Mouse (Mus musculus): ENCODE results near the gene Pdk4. TPM values are rescaled to one million over a fixed set of nuclear protein-coding genes. Genes with fewer than 3 reads are reported as not detected.
A peak's percentile ranks its signal among the peaks of the same experiment; 100 is the strongest.

Pdk4 gene
- polyA plus RNA-seq, 1 experiment from 2014 or later = 1.5 TPM

GRCm38 (mm10) chr6:5501551-5501950 is 5.4 kb upstream of the Pdk4 start:
- no peaks in the 10 kb centered on the region for H3K4me1 ChIP-seq (replicated peaks; ENCODE audit: control insufficient read depth, insufficient read depth, low read length)
- no peak overlapping the region for H3K4me2 ChIP-seq (ENCODE audit: low read length)
- H3K9ac ChIP-seq (ENCODE audit: low read length) = no peak overlapping the region
- H3K27ac ChIP-seq (ENCODE audit: low read depth) = no peak overlapping the region
- DNase-seq (ENCODE audit: low spot score) = no peak
- no peaks in the 10 kb centered on the region for H3K27me3 ChIP-seq (replicated peaks; ENCODE audit: control insufficient read depth, insufficient read depth, low read length)
- H3K9me3 ChIP-seq (ENCODE audit: control insufficient read depth, low read length) = no peaks in the 10 kb centered on the region
- H3K36me3 ChIP-seq (ENCODE audit: control insufficient read depth, insufficient read depth, low read length) = no peaks in the 10 kb centered on the region
- ATAC-seq (replicated peaks; ENCODE audit: low FRiP score, low TSS enrichment, low read depth) = no peak
- no peak overlapping the region for H3K4me3 ChIP-seq (ENCODE audit: low read depth, low read length)
- 86% methylated on average over 10 of the region's 10 CpGs for WGBS

- Histone ChIP-seq H3K27me3 (replicated peaks; ENCODE audit: control insufficient read depth, insufficient read depth, low read length) (no peaks in the 10 kb centered on the region), H3K9ac (ENCODE audit: low read length) (no peak overlapping the region), H3K9me3 (ENCODE audit: control insufficient read depth, low read length) (no peaks in the 10 kb centered on the region), H3K27ac (ENCODE audit: low read depth) (no peak overlapping the region), H3K4me3 (ENCODE audit: low read depth, low read length) (no peak overlapping the region), H3K36me3 (ENCODE audit: control insufficient read depth, insufficient read depth, low read length) (no peaks in the 10 kb centered on the region), H3K4me1 (replicated peaks; ENCODE audit: control insufficient read depth, insufficient read depth, low read length) (no peaks in the 10 kb centered on the region), H3K4me2 (ENCODE audit: low read length) (no peak overlapping the region)
- WGBS = 87% methylated on average over 11 of the region's 11 CpGs
- DNase-seq (ENCODE audit: low spot score) (no peak), ATAC-seq (replicated peaks; ENCODE audit: low FRiP score, low TSS enrichment, low read depth) (no peak)
Measured at GRCm38 (mm10) chr6:5498740-5499139, 2.6 kb upstream of the Pdk4 start.

- H3K36me3 ChIP-seq (ENCODE audit: control insufficient read depth, insufficient read depth, low read length) = no peaks in the 10 kb centered on the region
- H3K9me3 ChIP-seq (ENCODE audit: control insufficient read depth, low read length) = no peaks in the 10 kb centered on the region
- DNase-seq (ENCODE audit: low spot score) = no peak
- no peak overlapping the region for H3K9ac ChIP-seq (ENCODE audit: low read length)
- H3K4me3 ChIP-seq (ENCODE audit: low read depth, low read length) = peak overlapping the region; percentile 55
- ATAC-seq (replicated peaks; ENCODE audit: low FRiP score, low TSS enrichment, low read depth) = no peak
- WGBS = 41% methylated on average over 3 of the region's 3 CpGs
- no peaks in the 10 kb centered on the region for H3K4me1 ChIP-seq (replicated peaks; ENCODE audit: control insufficient read depth, insufficient read depth, low read length)
- H3K27ac ChIP-seq (ENCODE audit: low read depth) = no peak overlapping the region
- H3K27me3 ChIP-seq (replicated peaks; ENCODE audit: control insufficient read depth, insufficient read depth, low read length) = no peaks in the 10 kb centered on the region
- peak overlapping the region; percentile 97 for H3K4me2 ChIP-seq (ENCODE audit: low read length)
Measured at GRCm38 (mm10) chr6:5496854-5497235, 736 bp upstream of the Pdk4 start.

GRCm38 (mm10) chr6:5485028-5485427 is 11.1 kb downstream of the Pdk4 start:
- Histone ChIP-seq H3K27ac (ENCODE audit: low read depth) (no peak overlapping the region), H3K36me3 (ENCODE audit: control insufficient read depth, insufficient read depth, low read length) (no peaks in the 10 kb centered on the region), H3K9me3 (ENCODE audit: control insufficient read depth, low read length) (no peaks in the 10 kb centered on the region), H3K4me3 (ENCODE audit: low read depth, low read length) (no peak overlapping the region), H3K9ac (ENCODE audit: low read length) (no peak overlapping the region), H3K4me1 (replicated peaks; ENCODE audit: control insufficient read depth, insufficient read depth, low read length) (no peaks in the 10 kb centered on the region), H3K4me2 (ENCODE audit: low read length) (no peak overlapping the region), H3K27me3 (replicated peaks; ENCODE audit: control insufficient read depth, insufficient read depth, low read length) (no peaks in the 10 kb centered on the region)
- 86% methylated on average over 7 of the region's 7 CpGs for WGBS
- ATAC-seq (replicated peaks; ENCODE audit: low FRiP score, low TSS enrichment, low read depth) = no peak
- no peak for DNase-seq (ENCODE audit: low spot score)

GRCm38 (mm10) chr6:5482270-5482783 is 13.8 kb downstream of the Pdk4 start:
- ATAC-seq (replicated peaks; ENCODE audit: low FRiP score, low TSS enrichment, low read depth) = no peak
- no peaks in the 10 kb centered on the region for H3K4me1 ChIP-seq (replicated peaks; ENCODE audit: control insufficient read depth, insufficient read depth, low read length)
- 64% methylated on average over 3 of the region's 3 CpGs for WGBS
- H3K9ac ChIP-seq (ENCODE audit: low read length) = no peak overlapping the region
- no peak for DNase-seq (ENCODE audit: low spot score)
- no peak overlapping the region for H3K4me3 ChIP-seq (ENCODE audit: low read depth, low read length)
- H3K36me3 ChIP-seq (ENCODE audit: control insufficient read depth, insufficient read depth, low read length) = no peaks in the 10 kb centered on the region
- no peaks in the 10 kb centered on the region for H3K9me3 ChIP-seq (ENCODE audit: control insufficient read depth, low read length)
- H3K27ac ChIP-seq (ENCODE audit: low read depth) = no peak overlapping the region
- no peaks in the 10 kb centered on the region for H3K27me3 ChIP-seq (replicated peaks; ENCODE audit: control insufficient read depth, insufficient read depth, low read length)
- H3K4me2 ChIP-seq (ENCODE audit: low read length) = no peak overlapping the region

- Histone ChIP-seq H3K27me3 (replicated peaks; ENCODE audit: control insufficient read depth, insufficient read depth, low read length) (no peaks in the 10 kb centered on the region), H3K4me3 (ENCODE audit: low read depth, low read length) (no peak overlapping the region), H3K4me1 (replicated peaks; ENCODE audit: control insufficient read depth, insufficient read depth, low read length) (no peaks in the 10 kb centered on the region), H3K4me2 (ENCODE audit: low read length) (no peak overlapping the region), H3K27ac (ENCODE audit: low read depth) (no peak overlapping the region), H3K9ac (ENCODE audit: low read length) (no peak overlapping the region), H3K36me3 (ENCODE audit: control insufficient read depth, insufficient read depth, low read length) (no peaks in the 10 kb centered on the region), H3K9me3 (ENCODE audit: control insufficient read depth, low read length) (no peaks in the 10 kb centered on the region)
- WGBS = 86% methylated on average over 2 of the region's 2 CpGs
- no peak for DNase-seq (ENCODE audit: low spot score)
- no peak for ATAC-seq (replicated peaks; ENCODE audit: low FRiP score, low TSS enrichment, low read depth)
Measured at GRCm38 (mm10) chr6:5481066-5481465, 15.0 kb downstream of the Pdk4 start.

GRCm38 (mm10) chr6:5474021-5474420 is 22.1 kb downstream of the Pdk4 start:
- DNase-seq (ENCODE audit: low spot score) = no peak

GRCm38 (mm10) chr6:5472692-5473091 is 23.4 kb downstream of the Pdk4 start:
- 91% methylated on average over 2 of the region's 2 CpGs for WGBS
- no peak for ATAC-seq (replicated peaks; ENCODE audit: low FRiP score, low TSS enrichment, low read depth)

More at GRCm38 (mm10) chr6:5474021-5474420, 22.1 kb downstream of the Pdk4 start:
- H3K4me1 ChIP-seq (replicated peaks; ENCODE audit: control insufficient read depth, insufficient read depth, low read length) = no peaks in the 10 kb centered on the region
- WGBS = 63% methylated on average over 1 of the region's 1 CpGs
- H3K9me3 ChIP-seq (ENCODE audit: control insufficient read depth, low read length) = no peaks in the 10 kb centered on the region
- no peak overlapping the region for H3K4me2 ChIP-seq (ENCODE audit: low read length)
- H3K36me3 ChIP-seq (ENCODE audit: control insufficient read depth, insufficient read depth, low read length) = no peaks in the 10 kb centered on the region
- H3K4me3 ChIP-seq (ENCODE audit: low read depth, low read length) = no peak overlapping the region
- no peak for ATAC-seq (replicated peaks; ENCODE audit: low FRiP score, low TSS enrichment, low read depth)
- H3K27ac ChIP-seq (ENCODE audit: low read depth) = no peak overlapping the region
- H3K27me3 ChIP-seq (replicated peaks; ENCODE audit: control insufficient read depth, insufficient read depth, low read length) = no peaks in the 10 kb centered on the region
- H3K9ac ChIP-seq (ENCODE audit: low read length) = no peak overlapping the region

GRCm38 (mm10) chr6:5470480-5471318 is 25.4 kb downstream of the Pdk4 start:
- ATAC-seq (replicated peaks; ENCODE audit: low FRiP score, low TSS enrichment, low read depth) (no peak), DNase-seq (ENCODE audit: low spot score) (no peak)
- WGBS = 85% methylated on average over 10 of the region's 10 CpGs
- no peaks in the 10 kb centered on the region for H3K4me1 ChIP-seq (replicated peaks; ENCODE audit: control insufficient read depth, insufficient read depth, low read length)
- H3K36me3 ChIP-seq (ENCODE audit: control insufficient read depth, insufficient read depth, low read length) = no peaks in the 10 kb centered on the region
- no peaks in the 10 kb centered on the region for H3K9me3 ChIP-seq (ENCODE audit: control insufficient read depth, low read length)
- H3K4me2 ChIP-seq (ENCODE audit: low read length) = no peak overlapping the region
- H3K27me3 ChIP-seq (replicated peaks; ENCODE audit: control insufficient read depth, insufficient read depth, low read length) = no peaks in the 10 kb centered on the region
- no peak overlapping the region for H3K9ac ChIP-seq (ENCODE audit: low read length)
- no peak overlapping the region for H3K27ac ChIP-seq (ENCODE audit: low read depth)
- H3K4me3 ChIP-seq (ENCODE audit: low read depth, low read length) = no peak overlapping the region

More at GRCm38 (mm10) chr6:5472692-5473091, 23.4 kb downstream of the Pdk4 start:
- no peak overlapping the region for H3K27ac ChIP-seq (ENCODE audit: low read depth)
- no peak overlapping the region for H3K4me3 ChIP-seq (ENCODE audit: low read depth, low read length)
- no peak overlapping the region for H3K4me2 ChIP-seq (ENCODE audit: low read length)
- H3K36me3 ChIP-seq (ENCODE audit: control insufficient read depth, insufficient read depth, low read length) = no peaks in the 10 kb centered on the region
- no peaks in the 10 kb centered on the region for H3K27me3 ChIP-seq (replicated peaks; ENCODE audit: control insufficient read depth, insufficient read depth, low read length)
- H3K9ac ChIP-seq (ENCODE audit: low read length) = no peak overlapping the region
- H3K4me1 ChIP-seq (replicated peaks; ENCODE audit: control insufficient read depth, insufficient read depth, low read length) = no peaks in the 10 kb centered on the region
- DNase-seq (ENCODE audit: low spot score) = no peak
- no peaks in the 10 kb centered on the region for H3K9me3 ChIP-seq (ENCODE audit: control insufficient read depth, low read length)
